Mouse (Mus musculus): ENCODE measurements around the gene Itprip. TPM values are rescaled to one million over a fixed set of nuclear protein-coding genes. Genes with fewer than 3 reads are reported as not detected.

Gene Itprip
- polyA plus RNA-seq, 1 experiment from 2014 or later: 2.7 TPM

DNA sequence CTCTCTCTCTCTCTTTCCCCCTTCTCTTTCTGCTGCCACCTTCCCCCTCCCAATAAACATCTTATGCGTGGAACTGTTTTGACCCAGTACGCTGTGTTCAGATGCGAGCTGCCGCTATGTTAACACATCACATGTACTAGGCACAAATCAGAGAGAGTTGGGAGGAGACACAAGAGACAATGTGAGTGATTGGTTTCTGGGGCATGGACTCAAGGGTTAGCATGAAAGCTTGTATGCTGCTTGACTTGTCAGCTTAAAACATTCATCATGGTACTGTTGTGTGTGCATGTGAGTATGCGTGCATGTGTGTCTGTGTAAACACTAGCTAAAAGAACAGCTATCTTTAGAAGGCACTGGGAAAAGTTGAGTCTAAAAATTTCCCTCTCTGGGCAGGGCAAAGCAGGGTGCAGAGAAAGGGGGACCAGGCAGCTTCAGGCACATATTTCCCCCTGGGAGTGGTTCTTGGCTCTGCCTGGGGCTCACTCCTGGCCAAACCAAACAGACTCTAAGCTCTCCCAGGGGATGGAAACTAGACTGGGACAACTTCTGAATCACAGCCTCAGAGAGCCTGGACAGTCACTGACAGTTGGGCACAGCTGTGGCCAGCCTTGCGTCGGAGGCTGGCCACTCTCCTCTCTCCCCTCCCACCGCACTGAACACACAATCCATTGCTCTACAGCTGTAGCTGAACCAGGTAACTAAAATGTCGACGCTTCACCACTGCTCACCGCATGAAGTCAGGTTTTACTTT is 27.4 kb downstream of the Itprip start:
- no peaks in the 10 kb centered on the region for H3K9me3 ChIP-seq (ENCODE audit: control insufficient read depth)
- H3K4me3 ChIP-seq (ENCODE audit: low read depth, low read length): no peak overlapping the region
- WGBS: 58% methylated on average over 11 of the region's 11 CpGs
- TF ChIP-seq CTCF (IDR thresholded peaks at IDR 0.05; ENCODE audit: low read depth): no peak
- 0 out of 2 replicates have a peak, but pooled peaks cover 4% of the 10 kb centered on the region for H3K4me1 ChIP-seq (replicated peaks; ENCODE audit: control insufficient read depth, insufficient read depth, low read length)
- H3K4me2 ChIP-seq (replicated peaks; ENCODE audit: low read depth): peak overlapping the region; percentile 52; the same call in 1 of the 2 replicates
- H3K9ac ChIP-seq (ENCODE audit: low read depth, low read length): no peak overlapping the region
- ATAC-seq: no peak
- no peaks in the 10 kb centered on the region for H3K27me3 ChIP-seq (replicated peaks; ENCODE audit: control insufficient read depth, insufficient read depth, low read length)
- H3K27ac ChIP-seq (ENCODE audit: low read depth, low read length): peak overlapping the region; percentile 46; the same call in 1 of the 2 replicates
- peaks cover 7% of the 10 kb centered on the region; the same call in 1 of the 2 replicates for H3K36me3 ChIP-seq (ENCODE audit: control insufficient read depth, insufficient read depth)

DNA sequence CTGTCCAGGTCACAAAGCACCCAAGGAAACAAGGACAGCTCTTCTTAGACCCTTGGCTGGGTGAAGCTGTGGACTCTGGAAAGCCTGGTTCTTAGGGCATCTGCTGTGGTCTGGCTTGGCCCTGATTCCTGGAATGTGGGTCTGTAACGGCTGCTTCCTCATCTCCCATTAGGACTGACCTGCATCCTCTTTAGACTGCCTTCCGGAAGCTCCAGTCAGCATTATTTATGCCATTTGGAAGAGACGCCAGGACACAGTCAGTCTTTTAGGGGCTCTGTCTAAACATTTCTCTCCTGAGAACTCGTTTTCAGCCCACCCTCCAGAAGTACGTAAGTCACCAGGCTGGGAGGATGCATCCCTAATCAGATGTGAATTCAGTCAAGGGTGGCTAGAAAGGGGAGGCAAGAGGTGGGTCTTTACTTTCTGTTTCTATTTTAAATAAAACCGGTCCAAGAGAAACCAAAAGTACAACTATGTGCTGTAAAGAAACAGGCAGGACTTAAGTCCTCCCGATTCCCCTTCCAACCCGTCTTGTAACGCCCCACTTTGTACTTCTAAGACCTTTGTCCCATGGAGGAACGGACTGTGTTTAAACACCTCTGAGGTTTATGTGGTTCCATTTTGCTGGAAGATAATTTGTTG is 28.5 kb downstream of the Itprip start:
- H3K9ac ChIP-seq (ENCODE audit: low read depth, low read length): no peak overlapping the region

DNA sequence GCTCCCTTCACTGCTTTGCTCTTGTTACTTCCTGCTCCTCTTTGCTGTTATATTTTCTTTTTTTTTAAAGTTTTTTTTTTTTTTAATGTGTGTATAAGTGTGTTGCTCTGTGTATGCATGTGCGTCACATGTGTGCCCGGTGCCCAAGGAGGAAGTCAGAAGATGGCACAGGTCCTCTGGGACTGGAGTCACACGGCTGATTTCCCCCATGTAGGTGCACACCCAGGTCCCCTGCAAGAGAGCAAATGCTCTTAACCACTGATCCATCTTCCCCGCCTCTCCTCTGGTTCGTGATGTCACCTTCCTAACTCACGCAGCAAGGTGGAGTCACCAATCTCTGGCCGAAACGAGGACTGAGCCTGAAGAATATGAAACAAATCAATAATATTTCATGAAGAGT is 31.1 kb downstream of the Itprip start:
- WGBS: 87% methylated on average over 8 of the region's 8 CpGs
- TF ChIP-seq CTCF (IDR thresholded peaks at IDR 0.05; ENCODE audit: low read depth): no peak
- ATAC-seq: no peak
- H3K4me3 ChIP-seq (ENCODE audit: low read depth, low read length): no peak overlapping the region
- H3K36me3 ChIP-seq (ENCODE audit: control insufficient read depth, insufficient read depth): no peaks in the 10 kb centered on the region
- no peak overlapping the region for H3K9ac ChIP-seq (ENCODE audit: low read depth, low read length)
- no peak overlapping the region for H3K27ac ChIP-seq (ENCODE audit: low read depth, low read length)
- no peaks in the 10 kb centered on the region for H3K9me3 ChIP-seq (ENCODE audit: control insufficient read depth)
- H3K4me2 ChIP-seq (replicated peaks; ENCODE audit: low read depth): no peak overlapping the region
- 0 out of 2 replicates have a peak, but pooled peaks cover 4% of the 10 kb centered on the region for H3K4me1 ChIP-seq (replicated peaks; ENCODE audit: control insufficient read depth, insufficient read depth, low read length)
- H3K27me3 ChIP-seq (replicated peaks; ENCODE audit: control insufficient read depth, insufficient read depth, low read length): no peaks in the 10 kb centered on the region

More for the DNA sequence above, 28.5 kb downstream of the Itprip start:
- Histone ChIP-seq H3K27ac (ENCODE audit: low read depth, low read length) (peak overlapping the region; percentile 50), H3K36me3 (ENCODE audit: control insufficient read depth, insufficient read depth) (peaks cover 2% of the 10 kb centered on the region; the same call in 1 of the 2 replicates), H3K27me3 (replicated peaks; ENCODE audit: control insufficient read depth, insufficient read depth, low read length) (no peaks in the 10 kb centered on the region), H3K9me3 (ENCODE audit: control insufficient read depth) (no peaks in the 10 kb centered on the region), H3K4me1 (replicated peaks; ENCODE audit: control insufficient read depth, insufficient read depth, low read length) (0 out of 2 replicates have a peak, but pooled peaks cover 4% of the 10 kb centered on the region), H3K4me3 (ENCODE audit: low read depth, low read length) (0 out of 2 replicates have a peak overlapping the region, but pooled peaks have one; percentile 7), H3K4me2 (replicated peaks; ENCODE audit: low read depth) (peak overlapping the region; percentile 52)
- 28% methylated on average over 10 of the region's 10 CpGs for WGBS
- TF ChIP-seq CTCF (IDR thresholded peaks at IDR 0.05; ENCODE audit: low read depth): no peak
- ATAC-seq: no peak

DNA sequence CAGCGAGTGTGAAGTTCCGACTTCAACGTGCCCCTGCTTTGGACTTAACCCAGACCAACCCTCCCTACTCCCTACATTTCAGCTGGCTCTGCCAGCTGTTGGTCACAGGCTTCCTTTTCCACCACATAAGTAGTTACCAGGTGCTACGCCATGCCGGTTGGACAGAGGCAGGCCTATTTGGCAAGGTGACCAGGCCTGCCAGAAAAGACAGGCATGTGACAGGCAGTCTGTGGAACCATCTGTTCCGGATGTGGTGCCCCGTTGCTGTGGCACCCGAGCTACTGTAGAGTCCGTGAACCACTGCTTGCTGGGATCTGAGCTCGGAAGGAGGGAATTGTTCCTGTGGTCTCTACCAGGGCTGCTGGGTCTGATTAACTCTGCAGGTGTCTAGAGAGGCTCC is 31.7 kb downstream of the Itprip start:
- Histone ChIP-seq H3K4me1 (replicated peaks; ENCODE audit: control insufficient read depth, insufficient read depth, low read length) (0 out of 2 replicates have a peak, but pooled peaks cover 4% of the 10 kb centered on the region), H3K4me2 (replicated peaks; ENCODE audit: low read depth) (no peak overlapping the region), H3K36me3 (ENCODE audit: control insufficient read depth, insufficient read depth) (no peaks in the 10 kb centered on the region), H3K9ac (ENCODE audit: low read depth, low read length) (no peak overlapping the region), H3K4me3 (ENCODE audit: low read depth, low read length) (no peak overlapping the region), H3K27me3 (replicated peaks; ENCODE audit: control insufficient read depth, insufficient read depth, low read length) (no peaks in the 10 kb centered on the region), H3K9me3 (ENCODE audit: control insufficient read depth) (no peaks in the 10 kb centered on the region), H3K27ac (ENCODE audit: low read depth, low read length) (no peak overlapping the region)
- no peak for ATAC-seq
- no peak for TF ChIP-seq CTCF (IDR thresholded peaks at IDR 0.05; ENCODE audit: low read depth)
- WGBS: 92% methylated on average over 10 of the region's 10 CpGs

DNA sequence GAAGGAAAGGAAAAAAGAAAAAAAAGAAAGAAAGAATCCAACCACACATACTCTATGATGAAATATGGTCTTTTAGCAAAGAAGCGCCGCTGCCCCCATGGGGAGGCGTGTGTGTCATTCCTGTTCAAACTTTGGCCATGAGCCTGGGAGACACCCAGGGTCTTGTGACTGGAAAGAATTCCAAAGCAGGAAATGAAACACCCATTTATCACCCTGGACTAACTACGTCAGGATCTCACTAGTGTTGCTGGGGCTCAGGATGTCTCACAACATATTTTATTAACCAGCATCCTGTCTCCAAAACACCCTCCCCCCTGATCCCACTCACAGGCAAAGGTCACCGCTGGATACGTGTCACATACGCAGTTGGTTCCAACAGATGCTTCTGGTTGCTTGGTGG is 32.5 kb downstream of the Itprip start:
- Histone ChIP-seq H3K27me3 (replicated peaks; ENCODE audit: control insufficient read depth, insufficient read depth, low read length) (no peaks in the 10 kb centered on the region), H3K9ac (ENCODE audit: low read depth, low read length) (no peak overlapping the region), H3K36me3 (ENCODE audit: control insufficient read depth, insufficient read depth) (no peaks in the 10 kb centered on the region), H3K27ac (ENCODE audit: low read depth, low read length) (no peak overlapping the region), H3K4me3 (ENCODE audit: low read depth, low read length) (no peak overlapping the region), H3K4me1 (replicated peaks; ENCODE audit: control insufficient read depth, insufficient read depth, low read length) (0 out of 2 replicates have a peak, but pooled peaks cover 4% of the 10 kb centered on the region), H3K9me3 (ENCODE audit: control insufficient read depth) (no peaks in the 10 kb centered on the region), H3K4me2 (replicated peaks; ENCODE audit: low read depth) (no peak overlapping the region)
- ATAC-seq: no peak
- WGBS: 51% methylated on average over 7 of the region's 7 CpGs
- peak; percentile 12; the same call in 1 of the 2 replicates for TF ChIP-seq CTCF (IDR thresholded peaks at IDR 0.05; ENCODE audit: low read depth)

DNA sequence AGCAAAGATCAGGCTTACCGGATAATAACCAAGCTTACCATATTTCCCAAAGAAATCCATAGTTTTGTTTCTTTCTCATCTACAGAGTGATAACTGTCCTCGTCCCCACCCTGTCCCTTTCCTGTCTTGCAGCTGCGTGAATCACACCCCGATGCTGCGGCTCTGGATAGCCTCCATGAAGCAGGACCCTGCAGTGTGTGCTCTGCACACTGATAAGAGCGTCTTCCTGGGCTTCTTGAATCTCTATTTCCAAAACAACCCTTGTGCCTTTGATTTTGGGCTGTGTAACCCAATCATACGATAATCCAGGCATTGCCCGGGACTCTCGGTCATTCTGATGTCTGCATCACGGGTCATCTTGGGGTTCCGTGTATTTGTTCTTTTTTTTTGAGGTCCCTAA is 33.2 kb downstream of the Itprip start:
- Histone ChIP-seq H3K9ac (ENCODE audit: low read depth, low read length) (no peak overlapping the region), H3K4me2 (replicated peaks; ENCODE audit: low read depth) (no peak overlapping the region), H3K36me3 (ENCODE audit: control insufficient read depth, insufficient read depth) (no peaks in the 10 kb centered on the region), H3K4me1 (replicated peaks; ENCODE audit: control insufficient read depth, insufficient read depth, low read length) (0 out of 2 replicates have a peak, but pooled peaks cover 2% of the 10 kb centered on the region), H3K9me3 (ENCODE audit: control insufficient read depth) (no peaks in the 10 kb centered on the region), H3K27ac (ENCODE audit: low read depth, low read length) (no peak overlapping the region), H3K27me3 (replicated peaks; ENCODE audit: control insufficient read depth, insufficient read depth, low read length) (no peaks in the 10 kb centered on the region), H3K4me3 (ENCODE audit: low read depth, low read length) (no peak overlapping the region)
- WGBS: 73% methylated on average over 11 of the region's 11 CpGs
- TF ChIP-seq CTCF (IDR thresholded peaks at IDR 0.05; ENCODE audit: low read depth): no peak
- ATAC-seq: no peak
